Mouse (Mus musculus): ENCODE data around the gene C5ar1.

GRCm38 (mm10) chr7:16250687-16251086, 8.7 kb downstream of the C5ar1 start:
- TF ChIP-seq CTCF (IDR thresholded peaks at IDR 0.05; ENCODE audit: insufficient read depth, low read length) (no peak), POLR2A (IDR thresholded peaks at IDR 0.05; ENCODE audit: borderline replicate concordance, extremely low read depth, low read depth, low read length) (no peak)

Data from lung, adult 2 months (tissue).